Mouse (Mus musculus) small intestine, adult 2 months (tissue): ENCODE data around the gene Bphl.

ENCODE experiments used
- CTCF ChIP-seq: fragments of 200-500 bp; IDR thresholded peaks from 2 replicates; pipeline ENCODE4 v1.5.1; 2012; ENCODE audit warnings: low read depth, mild to moderate bottlenecking, control low read depth, inconsistent platforms, low read length, moderate library complexity, mixed read lengths; ENCODE audit not compliant: insufficient replicate concordance, insufficient read length; ENCODE audit errors: extremely low read depth
- POLR2A ChIP-seq: fragments of 200-500 bp; IDR thresholded peaks from 2 replicates; pipeline ENCODE4 v1.6.1; 2012; ENCODE audit warnings: low read depth, mild to moderate bottlenecking, control low read depth, inconsistent platforms, low read length, moderate library complexity

DNA sequence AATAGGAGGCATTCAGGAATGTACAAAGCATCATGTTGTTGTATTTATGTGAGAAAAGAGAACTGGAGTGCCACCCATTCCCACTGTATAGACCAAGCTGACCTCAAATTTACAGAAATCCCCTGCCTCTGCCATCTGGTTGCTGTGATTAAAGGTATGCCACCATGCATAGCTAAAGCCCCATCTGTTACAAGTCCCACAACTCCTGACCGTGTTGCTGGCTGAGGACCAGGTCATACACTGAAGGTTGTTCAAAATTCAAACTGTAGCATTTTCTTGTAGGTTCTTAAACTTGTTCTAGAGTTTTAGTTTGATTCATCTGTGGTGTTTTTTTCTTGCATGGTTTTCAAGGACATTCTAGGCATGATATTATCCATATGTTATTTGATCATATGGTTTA lies 18.9 kb upstream of the Bphl start:
- TF ChIP-seq CTCF, result no peak
- no peak for TF ChIP-seq POLR2A
